Mouse (Mus musculus) spleen, adult 12 weeks (tissue): Measurements from ENCODE around the gene Casq2.

Experiments
- DNase-seq: peaks from one replicate; pipeline ENCODE4 v3.0.0; 2022; ENCODE audit warnings: low spot score

The Casq2 gene

DNA sequence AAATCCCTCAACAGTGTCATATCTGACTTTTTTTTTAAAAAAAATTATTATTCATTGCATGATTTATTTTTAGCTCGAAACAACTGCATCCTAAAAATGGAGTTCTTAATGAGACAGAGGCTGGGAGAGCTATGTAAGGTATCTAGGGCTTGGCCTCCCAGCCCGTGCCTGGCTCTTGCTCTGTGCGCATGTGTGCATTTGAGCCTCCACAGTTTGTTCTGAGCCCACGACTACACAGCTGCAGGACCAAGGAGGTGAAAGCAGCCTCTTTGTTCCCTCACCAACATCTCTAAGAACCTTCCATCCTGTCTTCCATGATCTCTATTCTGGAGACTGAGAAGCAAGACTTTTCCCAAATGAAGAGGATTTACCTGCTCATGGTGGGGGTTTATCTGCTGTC lies at the start of gene Casq2:
TSS of gene Casq2 (plus strand) at position 133 of the 400 bp plus-strand sequence.
- no peak for DNase-seq

DNA sequence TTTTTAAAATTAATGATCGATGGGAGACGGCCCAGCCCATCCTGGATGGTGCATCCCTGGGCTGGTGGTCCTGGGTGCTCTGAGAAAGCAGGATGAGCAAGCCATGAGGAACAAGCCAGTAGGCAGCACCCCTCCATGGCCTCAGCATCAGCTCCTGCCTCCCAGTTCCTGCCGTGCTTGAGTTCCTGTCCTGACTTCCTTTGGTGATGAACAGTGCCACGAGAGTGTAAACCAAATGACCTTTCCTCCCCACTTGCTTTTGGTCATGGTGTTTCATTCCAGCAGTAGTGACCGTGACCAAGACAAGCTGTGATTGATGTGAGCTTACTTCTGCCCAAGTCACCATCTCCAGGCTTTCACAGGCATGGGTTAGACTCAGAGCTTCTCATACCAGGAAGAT lies 48.4 kb upstream of the Casq2 start:
- no peak for DNase-seq

DNA sequence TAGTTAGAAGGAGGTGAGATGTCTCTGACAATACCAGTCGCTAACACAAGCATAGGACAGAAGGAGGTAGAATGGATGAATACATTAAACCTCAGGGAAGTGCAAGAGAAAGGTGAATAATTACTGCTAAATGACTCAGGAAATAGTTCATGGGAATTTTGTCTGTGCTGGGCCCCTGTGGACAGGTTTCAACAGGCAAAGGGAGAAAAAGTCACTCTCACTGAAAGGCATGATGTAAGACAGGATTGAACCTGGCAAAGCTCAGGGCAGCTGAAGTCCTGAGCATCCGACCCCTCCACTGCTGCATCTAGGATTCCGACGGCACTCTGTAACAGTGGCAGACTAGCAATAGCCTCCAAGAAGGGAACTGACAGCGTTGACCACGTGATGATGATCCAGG lies 47.6 kb upstream of the Casq2 start:
- no peak for DNase-seq

DNA sequence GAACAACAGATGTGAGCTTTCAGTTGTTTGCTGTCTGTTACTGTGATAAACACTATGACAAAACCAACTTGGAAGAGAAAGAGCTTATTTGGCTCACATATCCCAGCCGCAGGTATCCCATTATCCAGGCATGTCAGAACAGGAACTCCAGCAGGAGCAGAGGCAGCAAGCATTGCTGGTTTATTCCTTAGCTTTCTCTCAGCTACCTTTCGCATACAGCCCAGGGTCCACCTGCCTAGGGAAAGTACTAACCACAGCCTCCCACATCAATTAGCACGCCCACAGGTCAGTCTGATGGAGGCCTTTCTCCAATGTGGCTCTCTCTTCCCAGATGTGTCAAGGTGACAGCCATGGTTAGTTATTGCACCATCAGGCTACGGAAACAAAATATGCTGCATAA lies 44.6 kb upstream of the Casq2 start:
- DNase-seq: no peak

DNA sequence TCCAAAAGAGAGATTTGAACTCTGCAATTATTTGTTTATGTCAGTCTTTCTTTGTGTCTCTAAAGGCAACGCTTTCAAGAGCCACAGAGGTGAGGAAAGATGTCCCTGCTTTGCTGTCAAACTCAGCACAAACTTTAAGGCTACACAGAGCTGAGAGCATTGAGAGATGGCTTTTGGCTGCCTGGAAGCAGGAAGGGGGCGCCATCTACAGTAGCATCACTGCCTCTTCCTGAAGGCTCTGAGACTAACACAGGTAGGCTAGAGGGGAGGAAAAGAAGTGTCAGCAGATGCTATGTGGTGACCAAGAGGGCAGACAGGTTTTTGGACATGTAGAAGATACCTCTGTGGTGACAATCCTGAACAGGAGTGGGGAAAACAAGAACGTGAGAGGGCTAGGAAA lies 41.1 kb upstream of the Casq2 start:
- DNase-seq: no peak

DNA sequence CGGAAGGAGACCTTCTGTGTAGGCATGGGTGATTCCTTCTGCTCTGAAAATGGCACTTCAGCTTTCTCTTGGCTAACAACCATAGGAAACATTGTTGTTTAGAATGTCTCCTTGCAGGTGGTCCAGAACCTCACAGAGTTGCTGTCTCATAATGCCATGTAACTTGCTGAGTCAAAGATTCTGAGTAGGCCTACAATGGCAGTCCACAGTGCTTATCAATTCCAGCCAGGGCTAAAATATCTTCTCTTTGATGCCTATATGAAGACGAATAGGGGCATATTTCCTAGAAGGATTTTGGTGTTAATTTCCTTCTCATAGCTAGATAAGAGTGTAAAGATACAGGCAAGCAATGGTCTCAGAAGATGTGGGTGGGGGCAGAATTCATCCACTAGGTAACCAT lies 38.7 kb upstream of the Casq2 start:
- DNase-seq: no peak

DNA sequence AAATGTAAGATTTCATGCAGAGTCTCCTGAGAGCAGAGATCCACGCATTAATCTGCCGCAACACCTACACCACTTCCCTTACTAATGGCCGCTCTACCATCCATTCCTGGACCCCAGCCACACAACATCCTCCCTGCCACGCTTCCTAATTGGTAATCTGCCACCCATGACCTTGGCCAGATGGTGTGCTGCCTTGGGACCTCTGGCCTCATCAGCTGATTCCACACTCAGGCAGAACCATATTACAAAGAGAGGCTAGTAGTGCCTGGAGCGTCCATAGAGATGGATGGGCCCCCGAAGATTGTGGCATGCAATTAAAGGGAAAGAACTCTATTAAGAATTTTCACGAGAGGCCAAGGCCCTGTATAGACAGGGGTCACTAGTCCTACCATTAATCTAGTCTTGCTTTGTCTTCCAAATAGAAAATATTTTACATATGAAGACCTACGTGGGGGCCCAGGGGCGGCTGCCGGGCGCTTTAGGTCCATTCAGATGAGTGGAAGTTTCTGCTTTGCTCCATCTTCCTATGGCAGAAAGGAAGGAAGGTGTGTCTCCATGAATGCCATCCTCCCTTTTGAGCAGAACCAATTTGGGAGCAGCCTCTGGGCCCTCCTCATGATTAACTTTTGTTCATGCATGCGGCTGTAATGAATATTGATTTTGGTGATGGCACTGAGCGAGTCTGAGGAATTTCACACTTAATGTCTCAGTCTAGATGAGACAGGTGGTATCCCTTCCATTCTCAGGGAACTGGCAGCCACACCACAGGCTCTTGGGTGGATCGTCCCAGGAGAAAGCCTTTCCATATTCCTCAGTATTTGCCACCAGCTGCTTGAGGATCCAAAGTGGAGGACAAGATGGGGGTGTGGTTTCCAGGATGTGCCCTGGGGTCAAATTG lies 36.8 kb upstream of the Casq2 start:
- no peak for DNase-seq

DNA sequence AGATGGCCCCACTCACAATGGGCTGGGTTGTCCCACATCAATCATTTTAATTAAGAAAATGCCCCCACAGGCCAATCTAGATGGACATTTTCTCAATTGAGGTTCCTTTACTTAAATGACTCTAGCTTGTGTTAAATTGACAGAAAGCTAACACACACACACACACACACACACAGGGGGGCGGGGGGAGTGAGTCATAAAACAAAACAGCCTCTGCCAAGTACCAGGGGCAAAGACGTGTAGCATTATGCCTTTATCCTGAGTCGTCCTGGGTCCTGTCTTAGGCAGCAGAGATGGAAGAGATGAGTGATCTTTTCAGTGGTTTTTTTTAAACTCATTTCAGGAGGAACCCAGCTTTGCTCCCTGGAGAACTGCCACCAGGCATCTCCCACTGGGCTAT lies 34.2 kb upstream of the Casq2 start:
- DNase-seq: no peak

DNA sequence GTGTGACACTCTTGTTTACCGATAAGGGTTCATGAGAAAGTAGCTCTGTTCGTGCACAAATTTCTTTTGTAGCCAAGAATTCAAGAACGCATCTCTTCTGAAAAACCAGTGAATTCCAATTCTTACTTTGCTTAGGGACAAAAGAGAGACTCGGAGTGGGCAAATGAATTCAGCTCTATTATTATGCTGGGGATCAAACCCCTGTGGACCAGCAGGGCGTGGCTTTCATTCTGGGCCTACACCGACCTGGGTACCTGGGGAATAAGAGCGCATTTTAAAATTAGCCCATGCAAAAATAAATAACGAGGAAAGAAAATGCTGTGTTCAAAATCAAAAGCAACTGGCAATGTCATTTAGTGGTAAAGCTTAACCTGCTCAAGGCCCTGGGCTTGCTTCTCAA lies 32.9 kb upstream of the Casq2 start:
- DNase-seq: no peak

DNA sequence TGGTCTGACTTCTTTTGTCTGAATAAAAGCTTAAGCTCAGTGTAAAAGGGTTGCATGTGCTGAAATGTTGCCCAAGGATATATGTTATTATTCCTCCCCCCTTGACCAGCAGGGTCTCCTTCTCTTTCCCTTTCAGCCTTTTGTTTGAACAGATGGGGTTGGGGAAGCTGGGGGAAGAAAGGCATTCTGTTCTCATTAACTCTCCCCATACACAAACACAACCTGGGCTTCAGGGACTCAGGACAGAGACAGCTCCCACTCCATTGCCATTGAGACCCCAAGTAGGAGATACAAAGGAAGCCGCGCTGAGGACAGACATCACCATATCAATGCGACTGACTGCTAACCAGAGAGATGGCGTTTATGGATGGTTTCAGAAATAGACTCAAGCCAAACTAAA lies 30.3 kb upstream of the Casq2 start:
- no peak for DNase-seq

DNA sequence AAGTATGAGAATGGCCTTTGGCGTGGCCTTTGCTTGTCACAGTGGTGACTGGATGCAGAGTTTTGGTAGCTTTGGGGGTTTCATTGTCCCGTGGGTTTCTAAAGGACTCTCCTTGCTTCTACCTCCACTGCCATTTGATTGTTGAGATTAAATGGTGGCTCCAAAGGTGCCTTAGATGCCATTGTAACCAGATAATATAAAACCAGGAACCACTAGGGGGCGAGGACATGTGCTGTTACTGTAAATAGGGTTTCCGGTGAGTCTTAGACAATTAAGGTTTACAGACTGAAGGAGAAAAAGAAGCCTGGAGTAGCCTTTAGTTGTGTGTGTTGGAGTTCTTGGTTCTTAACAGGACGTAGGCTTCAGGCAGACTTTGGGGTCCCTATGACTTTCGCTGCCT lies 26.1 kb upstream of the Casq2 start:
- no peak for DNase-seq

DNA sequence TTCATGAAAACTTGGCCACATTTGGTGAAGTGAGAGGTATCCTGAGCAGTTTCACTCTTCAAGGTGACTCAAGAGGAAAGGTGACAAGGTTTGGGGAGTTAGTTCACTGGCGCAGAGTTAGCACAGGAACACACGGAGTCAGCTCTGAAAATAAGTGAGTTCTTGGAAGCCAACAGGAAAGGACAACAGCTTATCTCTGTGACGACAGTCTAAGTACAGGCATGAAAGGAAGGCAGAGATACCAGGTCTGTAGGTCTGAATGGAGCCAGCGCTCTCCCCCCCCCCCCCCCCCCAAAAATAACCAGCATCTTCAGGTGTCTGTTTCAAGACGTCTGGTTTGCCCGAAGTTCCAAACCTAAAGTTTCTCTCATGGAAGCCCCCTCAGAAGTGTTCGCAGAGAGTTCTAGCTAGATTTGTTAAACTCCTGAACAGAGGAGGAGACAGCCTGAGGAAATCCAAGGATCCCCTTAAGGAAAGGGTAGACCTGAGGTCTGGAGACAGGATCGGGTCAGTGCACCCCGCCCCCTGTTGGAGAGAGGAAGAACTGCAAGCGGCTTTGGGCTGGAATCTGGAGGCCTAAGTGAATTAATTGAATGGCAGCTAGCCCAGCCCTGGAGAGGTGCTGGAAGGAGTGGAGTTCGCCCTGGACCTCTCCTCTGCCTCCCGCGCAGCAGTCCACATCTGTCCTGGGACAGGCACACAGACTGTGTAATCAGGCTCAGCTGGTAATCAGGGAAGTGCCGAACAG lies 24.1 kb upstream of the Casq2 start:
- DNase-seq: no peak

DNA sequence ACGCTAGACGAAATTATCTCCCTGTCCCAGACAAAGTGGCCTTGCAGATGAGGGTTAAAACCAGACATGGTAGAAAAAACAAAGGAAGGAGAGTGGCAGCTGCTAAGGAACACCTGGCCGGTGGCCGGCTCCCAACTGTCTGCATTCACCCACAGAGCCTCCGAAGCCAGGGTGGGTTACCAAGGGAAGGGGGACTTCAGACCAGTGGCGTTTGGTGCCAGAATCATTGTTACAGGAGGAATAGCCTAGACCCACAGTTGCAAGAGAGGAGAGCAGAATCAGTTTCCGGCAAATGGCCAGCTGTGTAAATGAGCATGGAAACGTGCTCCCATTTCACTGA lies 23.6 kb upstream of the Casq2 start:
- DNase-seq: no peak

DNA sequence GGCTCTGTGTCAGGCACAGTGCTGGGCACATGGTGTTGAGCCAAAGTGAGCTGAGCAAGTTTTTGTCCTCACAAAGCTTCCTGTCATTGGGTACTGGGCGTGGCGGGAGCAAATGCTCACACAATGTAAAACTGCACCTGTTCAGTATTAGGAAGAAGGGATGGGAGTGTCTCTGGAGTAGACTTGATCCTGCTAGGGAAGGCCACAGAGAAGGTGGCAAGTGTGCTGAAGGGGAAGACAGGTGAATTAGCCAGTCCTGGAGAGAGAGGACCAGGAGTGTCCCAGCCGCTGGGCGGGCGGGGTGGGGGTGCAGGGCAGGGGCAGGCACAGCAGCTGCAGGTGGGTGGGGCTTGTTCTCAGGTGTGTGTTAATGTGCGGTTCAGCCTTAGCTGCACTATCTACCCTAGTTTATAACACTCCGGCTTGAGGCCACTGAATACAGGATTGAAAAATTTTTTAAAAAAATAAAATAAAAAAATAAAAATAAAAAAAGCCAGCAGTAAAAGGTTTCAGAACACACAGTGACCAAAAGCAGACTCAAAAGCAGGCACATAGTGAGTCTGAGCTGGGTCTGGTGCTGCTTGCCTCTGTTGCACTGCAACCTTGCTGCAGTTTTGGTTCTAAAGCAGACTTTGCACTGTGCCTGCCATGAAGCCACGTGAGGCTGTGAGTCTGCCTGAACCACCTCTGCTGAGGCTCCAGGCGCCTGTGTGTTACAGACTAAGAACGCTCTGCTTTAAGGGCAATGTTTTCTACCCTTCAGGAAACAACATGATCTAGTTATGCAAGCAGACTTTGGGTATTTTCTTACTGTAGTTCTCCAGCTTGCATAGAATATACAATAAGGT lies 22.7 kb upstream of the Casq2 start:
- no peak for DNase-seq

DNA sequence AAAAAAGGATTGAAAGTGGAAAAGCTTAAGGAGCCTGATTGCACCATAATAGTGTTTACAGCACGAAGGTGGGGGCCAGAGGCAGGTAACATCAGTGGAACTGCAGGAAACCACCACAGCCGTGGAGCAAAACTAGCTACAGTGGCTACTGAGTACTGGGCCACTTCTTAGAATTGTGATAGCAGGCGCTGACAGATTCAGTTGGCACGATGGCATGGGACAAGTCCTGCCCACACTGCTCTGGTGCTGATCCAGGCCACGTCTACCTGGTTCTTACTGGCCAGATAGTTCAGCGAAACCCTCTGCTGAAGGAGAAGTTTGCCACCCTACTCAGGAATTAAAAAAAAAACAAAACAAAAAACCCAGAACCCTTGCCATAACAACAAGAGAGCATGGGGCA lies 21.6 kb upstream of the Casq2 start:
- DNase-seq: no peak

DNA sequence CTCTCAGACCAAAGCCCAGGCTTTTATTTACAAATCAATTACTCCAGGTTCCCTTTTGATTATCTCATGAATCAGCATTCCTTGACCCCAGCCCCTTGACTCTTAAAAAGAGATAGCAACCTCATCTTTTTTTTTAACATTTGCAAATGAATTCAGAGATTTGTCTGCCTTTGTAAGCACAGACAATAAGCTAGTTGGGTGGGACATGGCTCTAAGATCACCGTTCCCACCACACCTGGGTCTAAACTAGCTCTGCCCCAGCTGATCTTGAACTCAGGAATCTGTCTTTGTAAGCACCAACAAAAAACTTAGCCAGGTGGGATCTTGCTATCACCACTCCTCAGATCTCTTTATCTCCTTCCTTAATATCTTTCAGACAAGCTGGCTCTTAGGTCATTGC lies 18.9 kb upstream of the Casq2 start:
- no peak for DNase-seq

DNA sequence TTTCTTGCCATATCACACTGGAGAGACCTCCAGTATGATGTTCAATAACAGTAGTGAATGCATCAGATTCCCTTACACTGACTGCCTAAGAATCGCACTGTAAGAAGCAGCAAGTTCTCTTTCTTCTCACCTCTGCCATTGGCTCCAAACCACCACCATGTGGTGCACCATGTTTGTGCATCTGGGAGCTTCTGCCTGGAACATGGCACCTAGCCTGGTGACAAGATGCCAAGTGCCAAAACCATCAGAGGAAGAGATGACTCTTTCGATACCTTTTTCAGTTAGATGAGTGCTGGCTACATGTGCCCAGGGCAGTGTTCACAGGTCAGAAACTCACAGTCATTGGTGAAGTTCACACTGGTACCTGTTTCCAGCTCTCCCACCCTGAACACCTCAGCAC lies 18.4 kb upstream of the Casq2 start:
- no peak for DNase-seq

DNA sequence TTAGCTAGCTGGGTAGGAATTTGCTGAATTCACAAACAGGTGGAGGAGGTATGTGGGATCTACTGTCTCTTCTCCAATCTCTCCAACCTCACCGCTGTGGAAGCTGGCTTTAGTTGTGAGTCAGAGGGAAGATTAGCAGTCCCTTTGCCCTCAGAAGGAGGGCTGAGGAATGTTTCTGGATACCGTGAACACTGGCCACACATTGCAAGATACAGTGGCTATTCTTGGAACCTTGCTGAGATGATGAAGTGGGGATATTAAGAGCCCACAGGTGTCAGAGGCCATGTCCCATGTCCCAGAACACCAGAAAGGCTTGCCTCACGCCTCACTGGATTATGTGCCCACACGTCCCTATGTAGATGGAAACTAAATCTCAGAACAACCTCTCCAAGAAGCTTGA lies 17.0 kb upstream of the Casq2 start:
- no peak for DNase-seq

DNA sequence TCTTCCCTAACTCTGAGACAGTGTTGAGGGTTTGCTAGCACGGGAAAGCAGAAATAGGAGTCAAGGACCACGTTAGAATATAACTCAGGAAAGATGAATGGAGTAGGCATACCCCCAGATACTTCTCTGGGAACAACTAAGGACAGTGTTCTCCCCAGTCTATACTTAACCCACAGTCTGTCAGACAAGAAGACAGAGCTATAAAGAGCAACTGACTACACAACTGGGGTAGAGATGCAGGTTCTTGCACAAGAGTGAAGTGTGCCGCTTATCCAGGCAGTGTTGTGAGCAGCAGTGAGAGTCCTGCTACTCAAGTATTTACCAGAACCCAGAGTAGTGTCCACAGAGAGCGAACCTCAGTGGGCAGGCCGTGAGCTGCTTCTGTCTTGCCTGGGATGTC lies 16.5 kb upstream of the Casq2 start:
- no peak for DNase-seq

DNA sequence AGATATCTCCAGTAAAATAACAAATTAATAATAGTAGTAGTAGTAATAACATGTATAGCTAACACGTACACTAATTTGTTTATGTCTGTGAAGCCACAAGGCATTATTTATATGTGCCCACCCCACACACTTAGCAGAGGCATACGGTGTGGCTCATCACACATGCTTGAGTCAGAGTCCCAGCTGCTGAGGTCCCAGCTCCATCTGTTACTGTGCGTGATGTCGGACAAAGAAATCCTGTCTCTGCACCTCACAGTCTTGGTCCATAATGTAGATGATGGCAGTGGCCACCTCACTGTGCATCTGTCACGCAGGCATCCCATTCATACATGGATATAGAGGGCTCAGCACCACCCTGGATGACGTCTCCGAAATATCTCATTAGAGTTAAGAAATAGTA lies 15.9 kb upstream of the Casq2 start:
- DNase-seq: no peak

DNA sequence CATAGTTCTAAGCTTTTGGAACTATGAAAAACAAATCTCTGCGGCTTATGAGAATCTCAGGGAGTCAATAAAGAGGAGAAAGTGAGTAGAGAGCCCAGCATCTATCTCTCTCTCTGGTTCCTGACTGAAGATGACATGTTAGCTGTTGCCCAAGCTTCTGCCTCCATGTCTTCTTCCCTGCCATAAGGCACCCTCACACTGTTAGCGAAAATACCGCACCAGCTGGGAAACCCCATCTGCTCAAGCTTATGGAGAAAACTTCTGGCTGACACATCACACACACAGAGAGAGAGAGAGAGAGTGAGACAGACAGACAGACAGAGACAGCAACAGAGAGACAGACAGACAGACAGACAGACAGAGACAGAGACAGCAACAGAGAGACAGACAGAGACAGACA lies 15.2 kb upstream of the Casq2 start:
- no peak for DNase-seq

DNA sequence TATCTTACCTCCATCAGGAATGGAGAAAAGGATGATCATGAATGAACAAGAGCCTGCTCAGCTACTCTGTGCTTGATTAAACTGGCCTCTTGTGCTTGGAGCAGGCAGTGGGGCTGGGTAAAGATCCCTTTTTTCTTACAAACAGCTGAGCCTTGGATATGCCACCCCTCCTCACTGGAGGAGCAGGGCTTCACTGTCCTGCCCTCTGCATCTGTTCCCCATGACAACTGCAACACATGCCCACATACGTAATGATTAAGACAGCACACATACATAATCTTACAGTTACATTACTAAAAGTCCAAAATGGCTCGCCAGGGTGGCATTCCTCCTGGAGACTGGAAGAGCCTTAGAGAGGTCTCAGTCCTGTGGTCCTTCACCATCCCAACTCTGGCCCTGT lies 6.8 kb upstream of the Casq2 start:
- no peak for DNase-seq

DNA sequence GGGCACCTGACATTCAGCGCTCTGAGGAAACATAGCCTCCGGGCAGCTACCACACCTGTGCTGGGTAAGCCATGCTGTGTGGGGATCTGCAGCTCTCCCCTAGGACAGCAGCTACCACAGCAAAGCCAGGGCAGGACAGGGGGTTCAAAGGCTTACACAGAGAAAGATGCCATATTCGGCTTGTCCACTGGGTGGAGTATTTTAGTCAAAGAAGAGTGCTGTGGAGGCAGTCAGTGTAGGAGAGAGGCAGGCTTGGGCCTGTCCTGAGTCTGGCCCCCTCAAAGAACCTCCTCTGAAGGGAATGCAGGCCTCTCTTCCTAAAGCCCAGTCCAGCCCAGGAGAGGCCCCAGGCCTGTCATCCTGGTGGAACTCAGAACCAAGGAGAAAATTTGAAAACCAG lies 4.4 kb upstream of the Casq2 start:
- DNase-seq: peak; percentile 9
